Mouse (Mus musculus) embryo, embryonic 10 days (tissue): ENCODE data around the gene Dbt.
"Not testable (repeated sequence)": the region's sequence is repeated elsewhere in the genome, so short reads cannot be mapped to it uniquely, and the experiment has no call there.

ENCODE experiments used
- DNase-seq: peaks from one replicate; pipeline ENCODE4 v3.0.0-alpha.2; 2015; ENCODE audit warnings: low spot score

Gene Dbt

GRCm38 (mm10) chr3:116542070-116542469 lies 29.2 kb downstream of the Dbt start:
- no peak for DNase-seq

- DNase-seq: no peak
Measured at GRCm38 (mm10) chr3:116542532-116542931, 29.7 kb downstream of the Dbt start.

DNA sequence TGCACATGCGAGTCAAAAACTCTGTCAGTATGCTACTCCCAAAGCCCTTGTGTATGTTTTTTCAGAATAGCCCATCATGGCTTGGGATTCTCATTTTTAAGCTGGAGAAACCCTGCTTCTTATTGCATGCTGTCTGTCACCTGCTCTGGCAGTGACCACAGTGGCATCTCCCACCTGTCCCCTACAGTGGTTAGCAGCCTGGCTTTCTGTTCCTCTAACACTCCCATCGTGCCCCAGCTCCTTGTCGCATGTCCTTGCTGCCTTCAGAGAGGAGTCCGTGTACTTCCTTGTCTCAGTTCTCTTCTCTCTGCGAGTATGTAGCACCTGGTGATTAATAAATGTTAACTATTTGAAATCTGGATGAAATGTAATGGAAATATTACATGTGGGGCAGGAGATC lies 34.6 kb downstream of the Dbt start:
- DNase-seq: no peak

DNA sequence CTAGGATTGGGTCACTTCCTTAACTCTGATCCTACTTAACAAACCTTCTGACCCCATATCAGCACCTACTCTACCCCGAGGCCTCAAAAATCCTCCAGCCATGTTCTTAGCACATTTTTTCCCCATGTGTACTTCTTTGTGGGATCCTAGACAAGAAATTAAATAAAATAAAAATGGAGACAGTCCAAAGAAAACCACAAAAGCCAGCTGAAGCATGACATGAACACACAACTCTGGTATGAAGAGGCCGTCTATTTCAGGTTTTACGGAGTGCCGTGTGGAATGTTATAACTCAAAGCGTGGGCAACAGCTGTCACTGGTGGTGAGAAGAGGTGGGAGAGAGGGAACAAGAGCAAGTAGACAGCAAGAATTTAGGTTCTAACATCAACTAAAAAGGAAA lies 38.5 kb downstream of the Dbt start:
- no peak for DNase-seq

DNA sequence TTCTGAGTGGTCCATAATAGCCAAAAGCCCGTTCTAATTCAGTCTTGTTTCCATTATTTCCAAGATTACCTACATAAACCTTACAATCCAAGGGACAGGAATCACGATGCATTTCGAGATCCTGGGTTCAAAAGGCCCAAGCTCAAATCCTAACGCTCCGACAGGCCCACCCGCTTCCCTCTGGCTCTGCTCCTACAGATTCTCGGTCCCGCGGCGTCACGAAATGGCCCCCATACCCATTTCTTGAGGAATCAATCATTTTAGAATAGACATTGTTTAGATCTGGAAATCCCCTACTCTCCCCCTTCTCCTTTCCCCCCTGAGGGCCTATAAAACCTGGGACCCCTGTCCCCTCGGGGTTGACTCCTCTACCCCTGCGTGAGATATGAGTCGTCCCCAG lies 48.4 kb downstream of the Dbt start:
- DNase-seq: not testable (repeated sequence)

GRCm38 (mm10) chr3:116562408-116563094 lies 49.7 kb downstream of the Dbt start, which contains the start of gene Lrrc39:
Gene Lrrc39, plus strand, starts transcription at chr3:116562973.
- peak; percentile 11 for DNase-seq

DNA sequence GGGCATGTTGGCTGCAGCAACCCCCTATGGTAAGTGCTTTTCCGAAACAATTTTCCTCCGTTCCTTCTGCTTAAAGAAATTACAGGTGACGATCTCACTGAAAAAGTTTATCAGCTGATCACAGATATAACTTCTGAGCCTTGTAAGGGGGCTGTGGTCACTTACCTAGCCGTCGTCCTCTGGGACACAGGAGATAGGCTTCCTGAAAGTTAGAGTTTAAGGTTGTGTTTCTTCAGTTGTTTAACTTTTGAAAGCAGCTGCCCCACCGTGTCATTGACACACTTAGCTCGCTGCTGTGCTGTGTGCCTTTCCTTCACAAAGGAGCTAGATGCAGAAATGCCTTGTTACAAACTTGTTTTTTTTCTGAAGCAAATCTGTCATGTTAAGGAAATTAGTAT lies 50.2 kb downstream of the Dbt start:
- peak; percentile 2 for DNase-seq

- no peak for DNase-seq
Measured at GRCm38 (mm10) chr3:116570628-116571027, 57.8 kb downstream of the Dbt start.

DNA sequence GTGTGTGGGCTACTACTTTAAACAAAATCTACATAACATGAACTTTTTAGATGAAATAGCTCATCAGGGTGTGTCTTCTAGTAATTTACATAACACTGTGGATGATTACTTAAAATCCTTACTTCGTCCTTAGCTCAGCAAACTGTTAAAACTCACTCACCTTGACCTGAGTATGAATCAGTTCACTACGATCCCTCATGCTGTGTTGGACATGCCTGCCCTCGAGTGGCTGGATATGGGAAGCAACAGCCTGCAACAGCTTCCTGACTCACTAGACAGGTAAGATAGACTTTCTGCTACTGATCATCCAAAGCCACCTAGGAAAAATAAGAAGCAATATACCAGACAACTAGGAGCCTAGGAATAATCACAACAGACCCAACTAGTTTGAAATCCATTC lies 64.4 kb downstream of the Dbt start:
- peak; percentile 41 for DNase-seq

GRCm38 (mm10) chr3:116582201-116582600 lies 69.3 kb downstream of the Dbt start:
- no peak for DNase-seq

GRCm38 (mm10) chr3:116594076-116594727 lies 81.3 kb downstream of the Dbt start:
- peak; percentile 73 for DNase-seq

GRCm38 (mm10) chr3:116594728-116595602 lies 82.1 kb downstream of the Dbt start, which contains the start of gene Sass6:
Gene Sass6, plus strand, starts transcription at chr3:116594982.
- peak; percentile 99 for DNase-seq

DNA sequence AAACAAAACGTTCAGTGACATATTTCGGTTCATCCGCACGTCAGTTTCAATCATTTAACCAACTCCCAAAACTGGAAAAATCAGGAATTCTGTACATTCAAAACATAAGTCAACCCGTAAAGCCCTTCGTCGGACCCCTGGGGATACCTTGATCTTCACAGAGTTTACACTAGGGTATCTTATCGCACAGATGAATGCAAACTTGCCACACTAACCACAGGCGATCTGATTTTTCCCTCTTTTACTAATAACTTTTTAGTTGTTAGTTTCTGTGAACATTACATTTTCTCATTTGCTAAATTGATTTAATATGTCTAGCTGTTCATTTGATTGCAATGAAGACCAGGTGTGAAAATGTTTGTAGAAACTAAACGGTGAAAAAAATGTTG lies 82.7 kb downstream of the Dbt start:
- no peak for DNase-seq
